Mouse (Mus musculus) embryo, embryonic 11.5 days (tissue): ENCODE measurements around the gene C1qtnf12.
A peak's percentile ranks its signal among the peaks of the same experiment; 100 is the strongest.

Experiments used
- DNase-seq: peaks from one replicate; pipeline ENCODE4 v3.0.0-alpha.2; 2012; ENCODE audit warnings: low read depth, low spot score

Gene C1qtnf12

GRCm38 (mm10) chr4:155962167-155962971, at the start of gene C1qtnf12:
Gene C1qtnf12 (plus strand): TSS chr4:155962318.
- DNase-seq = peak; percentile 24

DNA sequence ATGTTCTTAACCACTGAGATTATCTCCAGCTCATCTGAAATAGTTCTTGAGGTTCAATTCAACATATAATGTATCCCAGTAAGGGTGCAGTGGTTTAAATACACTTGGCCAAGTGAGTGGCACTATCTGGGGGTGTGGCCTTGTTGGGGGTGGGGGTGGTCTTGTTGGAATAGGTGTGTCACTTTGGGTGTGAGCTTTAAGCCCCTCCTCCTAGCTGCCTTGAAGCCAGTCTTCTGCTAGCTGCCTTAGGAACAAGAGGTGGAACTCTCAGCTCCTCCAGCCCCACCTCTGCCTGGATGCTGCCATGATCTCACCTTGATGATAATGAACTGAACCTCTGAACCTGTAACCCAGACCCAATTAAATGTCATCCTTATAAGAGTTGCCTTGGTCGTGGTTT, 30.1 kb upstream of the C1qtnf12 start:
- no peak for DNase-seq

DNA sequence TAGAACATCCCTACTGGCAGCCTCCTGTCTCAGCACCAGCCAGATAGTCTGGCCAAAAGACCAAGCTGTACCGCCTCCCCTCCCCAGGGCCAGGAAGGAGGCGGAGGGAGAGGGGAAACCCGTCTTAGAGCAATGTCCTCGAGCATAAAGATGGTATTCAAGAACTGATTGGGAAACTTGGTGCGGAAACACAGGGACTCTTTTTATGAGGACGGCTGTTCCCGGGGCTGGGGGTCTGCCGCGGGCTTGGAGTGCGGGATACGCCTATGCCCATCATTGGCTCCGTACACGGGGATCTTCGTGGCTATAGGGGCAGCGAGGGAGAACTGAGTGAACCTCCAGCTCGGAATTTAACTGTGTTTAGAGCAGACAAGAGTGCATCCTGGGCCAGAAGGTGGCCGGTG, 19.1 kb upstream of the C1qtnf12 start:
- no peak for DNase-seq

- peak; percentile 91 for DNase-seq
Measured at GRCm38 (mm10) chr4:155943534-155944249, 18.4 kb upstream of the C1qtnf12 start, which contains the start of gene Ube2j2. Gene Ube2j2 (plus strand): TSS chr4:155943831.

- no peak for DNase-seq
Measured at GRCm38 (mm10) chr4:155944271-155944670, 17.8 kb upstream of the C1qtnf12 start.

- DNase-seq = no peak
Measured at GRCm38 (mm10) chr4:155947094-155947493, 15.0 kb upstream of the C1qtnf12 start.

GRCm38 (mm10) chr4:155955491-155955890, 6.6 kb upstream of the C1qtnf12 start:
- no peak for DNase-seq

DNA sequence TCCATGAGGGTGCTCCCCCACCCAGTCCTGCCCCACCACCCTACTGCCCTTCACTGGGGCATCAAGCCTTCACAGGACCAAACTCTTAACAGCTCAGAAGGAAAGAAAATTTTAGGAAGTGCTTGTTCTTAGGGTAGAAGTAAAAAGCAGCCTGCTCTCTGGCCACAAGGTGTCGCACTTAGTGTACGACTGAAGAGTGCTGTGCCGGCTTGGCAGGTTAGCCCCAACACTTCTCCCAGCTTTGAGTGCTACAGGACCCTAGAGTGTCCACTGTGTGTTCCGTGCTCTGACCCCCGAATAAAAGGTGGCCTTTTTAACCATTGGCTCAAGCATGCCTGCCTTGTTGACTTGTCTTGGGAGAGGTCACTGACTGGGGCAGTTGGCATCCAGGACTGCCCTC, 2.8 kb upstream of the C1qtnf12 start:
- peak; percentile 73 for DNase-seq

DNA sequence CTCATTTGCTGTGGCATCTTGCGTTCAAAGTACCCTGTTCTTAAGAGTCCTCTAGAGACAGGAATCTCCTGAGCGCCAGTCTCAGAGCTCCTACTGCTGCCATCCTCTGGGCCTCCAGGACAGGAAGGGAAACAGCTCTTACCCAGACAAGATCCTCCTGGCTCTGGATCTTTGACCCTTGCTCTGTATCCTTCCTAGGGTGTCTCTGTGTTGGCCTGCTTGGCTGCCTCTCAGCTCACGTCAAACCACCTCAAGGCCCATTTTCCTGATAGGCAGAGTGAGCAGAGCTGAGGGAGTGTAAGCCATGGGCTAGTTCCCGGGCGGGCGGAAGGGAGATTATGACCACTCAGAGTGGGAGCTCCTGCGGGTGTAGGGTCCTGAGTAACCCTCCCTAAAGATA, 988 bp downstream of the C1qtnf12 start:
- DNase-seq = no peak

DNA sequence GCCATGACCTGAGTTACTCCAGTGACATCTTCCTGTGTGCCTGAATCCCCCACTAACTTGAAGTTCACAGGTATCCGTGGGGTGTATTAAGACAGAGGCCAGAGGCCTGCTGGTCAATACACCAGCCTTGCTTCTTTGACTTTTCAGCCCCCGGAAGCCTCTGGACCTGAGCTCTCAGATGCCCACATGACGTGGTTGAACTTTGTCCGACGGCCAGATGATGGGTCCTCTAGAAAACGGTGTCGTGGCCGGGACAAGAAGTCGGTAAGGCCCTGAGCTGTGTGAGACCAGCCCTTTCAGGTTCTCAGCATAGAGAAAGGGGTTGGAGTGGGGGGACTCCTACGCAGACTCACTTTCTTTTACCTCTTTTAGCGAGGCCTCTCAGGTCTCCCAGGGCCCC, 2.3 kb downstream of the C1qtnf12 start:
- DNase-seq = no peak

GRCm38 (mm10) chr4:155969043-155969653, 7.0 kb downstream of the C1qtnf12 start:
- DNase-seq = no peak

- DNase-seq = no peak
Measured at GRCm38 (mm10) chr4:155970286-155970685, 8.2 kb downstream of the C1qtnf12 start.

GRCm38 (mm10) chr4:155972651-155973050, 10.5 kb downstream of the C1qtnf12 start:
- DNase-seq = no peak

- no peak for DNase-seq
Measured at GRCm38 (mm10) chr4:155973239-155973638, 11.1 kb downstream of the C1qtnf12 start.

DNA sequence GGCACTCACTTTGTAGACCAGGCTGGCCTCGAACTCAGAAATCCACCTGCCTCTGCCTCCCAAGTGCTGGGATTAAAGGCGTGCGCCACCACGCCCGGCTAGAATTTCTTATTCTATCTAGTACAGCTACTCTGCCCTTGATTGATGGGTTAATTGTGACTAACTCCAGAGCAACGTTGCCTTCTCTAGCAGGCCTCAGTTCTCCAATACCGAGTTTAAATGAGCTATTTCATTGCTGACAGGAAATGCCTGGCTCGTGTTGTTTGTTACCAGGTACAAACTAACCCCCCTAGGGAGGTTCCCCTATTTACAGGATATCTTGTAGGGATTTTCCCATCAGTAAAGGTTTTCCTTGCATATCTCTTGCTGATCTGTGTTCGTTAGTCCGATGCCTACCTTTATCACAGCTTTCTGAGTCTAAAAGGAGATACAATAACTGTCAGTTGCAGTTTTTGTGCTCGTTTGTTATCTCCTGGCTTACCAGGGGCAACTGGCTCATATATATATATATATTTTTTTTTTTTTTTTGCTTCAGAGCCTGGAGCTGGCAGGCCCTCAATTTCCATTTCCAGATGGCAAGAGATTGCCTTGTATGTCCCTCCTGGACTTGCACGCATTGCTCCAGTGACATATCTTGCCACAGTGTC, 19.4 kb downstream of the C1qtnf12 start:
- no peak for DNase-seq

- no peak for DNase-seq
Measured at GRCm38 (mm10) chr4:155983788-155984187, 21.7 kb downstream of the C1qtnf12 start.

DNA sequence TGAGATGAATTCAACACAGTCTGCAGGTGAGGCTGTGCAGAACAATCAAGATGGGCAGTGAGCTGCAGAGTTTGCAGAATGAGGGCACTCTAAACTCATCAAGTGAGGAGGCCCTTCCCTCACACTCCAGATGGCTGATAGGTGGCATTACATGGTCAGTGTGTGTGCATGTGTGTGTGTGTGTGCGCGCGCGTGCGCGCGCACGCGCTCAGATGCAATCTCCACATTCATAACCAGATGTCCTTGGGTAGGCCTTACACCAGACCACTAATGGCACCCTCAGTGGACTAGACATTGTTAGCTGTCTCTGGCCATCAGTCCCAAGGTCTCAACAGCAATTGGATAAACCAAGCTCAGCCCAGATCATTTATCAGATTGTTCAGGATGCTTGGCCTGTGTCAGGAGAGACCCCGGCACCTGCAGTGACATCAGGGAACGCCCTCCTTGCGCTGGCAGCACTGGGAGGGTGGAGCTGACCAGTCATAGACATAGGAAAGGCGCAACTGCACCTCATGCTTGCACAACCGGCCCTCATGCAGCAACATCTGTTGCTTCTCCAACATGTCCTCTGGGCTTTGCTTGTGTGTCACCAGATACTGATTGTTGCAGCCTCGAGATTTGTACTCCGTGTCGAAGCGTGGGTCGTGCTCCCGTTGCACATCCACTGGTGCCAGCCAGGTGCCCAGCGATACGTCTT, 29.2 kb downstream of the C1qtnf12 start:
- no peak for DNase-seq

DNA sequence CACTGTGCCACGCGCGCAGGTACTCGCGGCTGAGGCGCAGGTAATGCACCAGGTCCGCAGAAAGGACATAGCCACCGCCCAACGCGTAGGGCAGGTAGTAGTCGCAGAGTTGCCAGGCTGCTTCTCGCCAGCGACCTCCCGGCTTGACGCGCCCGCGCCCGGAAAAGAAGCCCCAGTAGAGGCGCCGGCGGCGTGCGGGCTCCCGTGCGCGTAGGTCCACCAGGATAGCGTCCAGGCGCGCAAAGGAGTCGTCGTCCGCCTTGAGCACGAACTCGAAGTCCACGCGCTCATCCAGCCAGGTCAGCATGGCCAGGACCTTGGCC, 29.8 kb downstream of the C1qtnf12 start:
- DNase-seq = no peak

DNA sequence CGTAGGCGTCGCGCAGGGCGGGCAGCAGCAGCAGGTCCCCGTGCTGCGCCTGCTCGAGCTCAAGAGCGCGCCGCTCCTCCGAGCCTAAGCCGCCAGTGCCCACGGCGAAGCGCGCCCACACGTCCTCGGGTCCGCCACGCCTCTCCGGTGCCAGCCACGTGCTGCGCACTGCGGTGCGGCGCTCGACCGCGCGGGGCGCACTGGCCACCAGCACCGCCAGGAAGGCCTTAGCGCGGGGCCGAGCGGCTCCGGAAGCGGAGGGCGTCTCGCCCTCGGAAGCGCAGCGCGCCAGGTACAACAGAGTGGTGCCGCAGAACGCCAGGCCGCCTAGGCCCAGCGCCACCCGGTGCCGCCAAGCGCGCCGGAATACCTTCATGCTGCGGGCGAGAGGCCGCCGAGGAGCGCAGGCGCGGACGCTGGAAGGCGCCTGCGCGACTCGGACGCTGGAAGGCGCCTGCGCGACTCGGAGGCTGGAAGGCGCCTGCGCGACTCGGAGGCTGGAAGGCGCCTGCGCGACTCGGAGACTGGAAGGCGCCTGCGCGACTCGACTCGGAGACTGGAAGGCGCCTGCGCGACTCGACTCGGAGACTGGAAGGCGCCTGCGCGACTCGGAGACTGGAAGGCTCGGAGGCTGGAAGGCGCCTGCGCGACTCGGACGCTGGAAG, 30.3 kb downstream of the C1qtnf12 start, which contains the start of the genes B3galt6 and Sdf4:
TSS of gene B3galt6 (minus strand) at position 409 of the 665 bp plus-strand sequence.
TSS of gene Sdf4 (plus strand) at position 632 of the 665 bp plus-strand sequence.
- DNase-seq = peak; percentile 87

DNA sequence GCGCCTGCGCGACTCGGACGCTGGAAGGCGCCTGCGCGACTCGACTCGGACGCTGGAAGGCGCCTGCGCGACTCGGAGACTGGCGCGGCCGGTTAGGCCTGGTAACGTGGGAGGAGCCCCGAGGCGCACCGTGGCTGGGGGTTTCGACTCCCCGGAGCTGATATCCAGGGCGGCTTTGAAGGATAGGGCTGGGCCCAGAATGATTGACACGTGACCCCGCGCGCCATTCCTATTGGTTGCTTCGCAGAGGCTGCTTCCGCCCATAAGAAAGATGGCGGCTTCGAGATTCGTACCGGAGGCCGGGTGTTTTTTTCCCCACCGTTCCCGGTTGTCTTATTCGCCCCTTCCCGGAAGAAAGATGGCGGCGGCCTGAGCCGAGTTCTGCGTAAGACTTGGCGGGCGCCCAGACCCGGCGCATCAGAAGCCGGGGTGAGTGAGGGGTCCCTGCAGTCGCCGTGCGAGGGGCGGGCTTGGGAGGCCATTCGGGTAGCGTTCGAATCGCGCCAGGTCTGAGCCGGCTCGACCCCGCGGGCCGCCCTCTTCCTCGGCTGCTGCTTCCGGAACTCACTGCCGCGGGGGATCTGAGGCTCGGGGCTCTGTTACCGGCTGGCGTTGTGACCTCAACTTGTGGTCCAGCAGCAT, 30.9 kb downstream of the C1qtnf12 start:
- peak; percentile 90 for DNase-seq
